Mouse (Mus musculus) megakaryocyte, embryonic 14.5 days (primary cell): ENCODE measurements at regions not wholly inside any gene's neighbourhood (a gene's known extent, or its start where the extent isn't known, plus 50 kb on each side); places are given as distances from the start of the nearest gene placed in this dataset.

Source experiments
- FLI1 ChIP-seq: IDR thresholded peaks from 2 replicates; pipeline ENCODE4 v1.6.1; 2012; ENCODE audit warnings: low read length, inconsistent platforms, mixed read lengths
- GATA1 ChIP-seq: IDR thresholded peaks from 3 replicates; pipeline ENCODE4 v1.6.1; 2012; ENCODE audit warnings: mixed read lengths, low read length, inconsistent platforms, borderline replicate concordance

DNA sequence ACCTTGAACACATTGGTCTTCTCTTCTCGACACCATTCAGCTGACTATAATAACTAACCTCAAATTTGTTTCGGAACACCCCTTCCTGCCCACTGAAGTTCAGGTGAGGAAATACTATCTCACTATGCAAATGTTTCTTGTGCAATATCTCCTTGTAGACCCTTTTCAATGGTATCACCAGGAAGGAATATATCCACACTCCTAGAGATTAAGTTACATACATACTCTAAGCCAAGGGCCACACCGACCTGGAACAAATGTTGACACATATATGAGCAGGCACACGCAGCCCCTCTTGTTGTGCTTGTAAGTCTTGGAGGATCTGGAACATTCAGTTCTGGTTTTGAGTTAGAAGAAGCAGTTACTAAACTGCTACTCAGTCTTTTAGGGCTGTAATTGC lies 303.7 kb downstream of the Tpbg start:
- TF ChIP-seq FLI1 (no peak), GATA1 (no peak)
